Mouse (Mus musculus) heart, adult 2 months (tissue): ENCODE results near the gene Dct. TPM values are rescaled to one million over a fixed set of nuclear protein-coding genes. Genes with fewer than 3 reads are reported as not detected.

ENCODE experiments used
- DNase-seq, 2 experiments: peaks; one replicate each; pipeline ENCODE4 v3.0.0; 2021
- H3K27ac ChIP-seq: fragments of 200-600 bp; 2 replicates; pipeline ENCODE4 v1.8.1; 2022
- H3K27me3 ChIP-seq: fragments of 200-500 bp; 2 replicates; pipeline ENCODE4 v1.6.1; 2012; ENCODE audit warnings: mild to moderate bottlenecking, low read length, inconsistent platforms, mixed read lengths; ENCODE audit not compliant: control insufficient read depth, insufficient read depth
- H3K36me3 ChIP-seq: fragments of 200-500 bp; 2 replicates; pipeline ENCODE4 v1.6.1; 2012; ENCODE audit warnings: low read length, inconsistent platforms; ENCODE audit not compliant: control insufficient read depth, insufficient read depth
- H3K4me1 ChIP-seq: fragments of 200-500 bp; 2 replicates; pipeline ENCODE4 v1.6.1; 2011; ENCODE audit warnings: low read length; ENCODE audit not compliant: control insufficient read depth, insufficient read depth
- H3K4me3 ChIP-seq: fragments of 200-600 bp; 2 replicates; pipeline ENCODE4 v1.8.1; 2022
- H3K79me2 ChIP-seq: fragments of 200-500 bp; replicated peaks from 2 replicates; pipeline ENCODE4 v1.6.1; 2012; ENCODE audit warnings: mild to moderate bottlenecking, inconsistent platforms, low read length, moderate library complexity, mixed read lengths; ENCODE audit not compliant: control insufficient read depth, insufficient read depth
- H3K9ac ChIP-seq: fragments of 200-500 bp; 2 replicates; pipeline ENCODE4 v1.6.1; 2012; ENCODE audit warnings: low read depth, mild to moderate bottlenecking, control low read depth, inconsistent platforms, low read length, mixed read lengths
- CTCF ChIP-seq: fragments of 200-600 bp; IDR thresholded peaks from 2 replicates; pipeline ENCODE4 v1.8.1; 2022; ENCODE audit warnings: antibody characterized with exemption, mild to moderate bottlenecking, moderate library complexity
- EP300 ChIP-seq: fragments of 200-500 bp; IDR thresholded peaks from 2 replicates; pipeline ENCODE4 v1.6.1; 2011; ENCODE audit warnings: low read depth, low read length, control low read depth; ENCODE audit not compliant: insufficient read depth
- POLR2A ChIP-seq: fragments of 200-500 bp; IDR thresholded peaks from 2 replicates; pipeline ENCODE4 v1.6.1; 2011; ENCODE audit warnings: mild to moderate bottlenecking, low read depth, low read length, control low read depth; ENCODE audit not compliant: insufficient read depth
- WGBS: fragments of 180-500 bp; shearing (Covaris S2); methylation state at CpG from one replicate; pipeline ENCODE4 v1.1.7; 2018; 5-methylcytosine and 5-hydroxymethylcytosine counted together
- intact Hi-C: fragments of 180-260 bp; cut with DNase I; formaldehyde crosslinking; loops from one replicate; pipeline ENCODE4 v1.15.1; 2025
- polyA plus RNA-seq: library from polyadenylated mRNA; depleted of rRNA; stranded (reverse); fragments of >200 nt; gene quantifications from 2 replicates; pipeline ENCODE4 v1.2.3, GENCODE M21; 2012
- total RNA-seq, 2 experiments: library from RNA; stranded (reverse); gene quantifications; 2 replicates each; pipeline ENCODE4 v1.2.3; 2021

Dct gene
- total and polyA plus RNA-seq, 3 experiments = 2.1 to 5.1 (median 2.5) TPM

GRCm38 (mm10) chr14:118050990-118051389 lies 1.1 kb downstream of the Dct start:
- H3K27ac ChIP-seq = no peak overlapping the region
- intact Hi-C loops = no loop called here

DNA sequence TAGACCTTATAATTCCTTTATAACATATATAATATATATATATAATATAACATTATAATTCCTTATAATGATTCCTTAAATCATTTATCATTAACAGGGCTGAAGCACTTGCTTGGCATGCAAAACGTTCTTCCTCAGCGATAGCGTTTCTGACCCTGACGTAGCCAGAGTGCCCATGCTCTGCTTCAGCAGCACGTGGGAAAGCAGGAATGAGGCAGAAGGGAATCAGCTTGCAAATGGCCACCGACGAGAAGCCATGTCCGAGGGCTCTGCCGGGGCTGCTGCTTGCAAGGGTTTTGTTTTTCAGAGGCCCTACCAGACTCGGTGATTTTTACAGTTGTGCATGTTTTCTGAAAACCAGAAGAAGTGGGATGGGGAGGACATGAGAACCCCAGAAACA lies 1.6 kb downstream of the Dct start:
- no peaks in the 10 kb centered on the region for H3K4me1 ChIP-seq
- H3K79me2 ChIP-seq = no peaks in the 10 kb centered on the region
- 82% methylated on average over 10 of the region's 10 CpGs for WGBS
- intact Hi-C loops = no loop called here
- no peak overlapping the region for H3K4me3 ChIP-seq
- TF ChIP-seq POLR2A (no peak), CTCF (no peak), EP300 (no peak)
- no peak overlapping the region for H3K27ac ChIP-seq
- no peaks in the 10 kb centered on the region for H3K36me3 ChIP-seq
- H3K9ac ChIP-seq = no peak overlapping the region
- H3K27me3 ChIP-seq = no peaks in the 10 kb centered on the region
- DNase-seq = no peak

More at GRCm38 (mm10) chr14:118050990-118051389, 1.1 kb downstream of the Dct start:
- WGBS = 77% methylated on average over 12 of the region's 12 CpGs
- Histone ChIP-seq H3K9ac (no peak overlapping the region), H3K79me2 (no peaks in the 10 kb centered on the region), H3K27me3 (no peaks in the 10 kb centered on the region), H3K4me1 (no peaks in the 10 kb centered on the region), H3K4me3 (no peak overlapping the region), H3K36me3 (no peaks in the 10 kb centered on the region)
- DNase-seq = no peak
- TF ChIP-seq CTCF (no peak), POLR2A (no peak), EP300 (no peak)

GRCm38 (mm10) chr14:118049648-118050238 lies 2.3 kb downstream of the Dct start:
- no peaks in the 10 kb centered on the region for H3K79me2 ChIP-seq
- H3K4me3 ChIP-seq = no peak overlapping the region
- no peaks in the 10 kb centered on the region for H3K27me3 ChIP-seq
- TF ChIP-seq POLR2A (no peak), CTCF (no peak), EP300 (no peak)
- H3K9ac ChIP-seq = no peak overlapping the region
- DNase-seq = no peak
- H3K4me1 ChIP-seq = no peaks in the 10 kb centered on the region
- intact Hi-C loops = no loop called here
- no peak overlapping the region for H3K27ac ChIP-seq
- WGBS = 77% methylated on average over 12 of the region's 12 CpGs
- H3K36me3 ChIP-seq = no peaks in the 10 kb centered on the region

DNA sequence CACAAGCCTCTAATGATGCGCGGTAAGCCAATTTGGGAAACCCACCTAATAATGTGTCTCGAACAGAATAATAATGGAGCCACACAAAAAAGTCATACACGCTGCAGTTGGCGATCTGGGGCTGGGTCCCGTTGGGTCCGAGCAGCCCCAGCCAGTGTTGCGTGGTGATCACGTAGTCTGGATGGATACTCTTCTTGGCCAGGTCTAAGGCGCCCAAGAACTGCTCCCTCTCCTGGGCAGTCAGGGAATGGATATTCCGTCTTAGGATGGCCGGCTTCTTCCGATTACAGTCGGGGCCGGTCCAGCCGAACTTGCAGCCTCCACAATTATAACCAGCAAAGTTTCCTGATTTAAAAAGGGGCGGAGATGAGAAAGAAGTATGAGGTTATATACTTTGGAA lies 9.1 kb downstream of the Dct start:
- TF ChIP-seq EP300 (no peak), CTCF (peak; percentile 78)
- no peaks in the 10 kb centered on the region for H3K79me2 ChIP-seq
- H3K36me3 ChIP-seq = no peaks in the 10 kb centered on the region
- intact Hi-C loops = loop anchor here (2.0 kb wide), 1 partner anchor 46 kb away; no protein-coding TSS in a partner anchor
- peak overlapping the region; percentile 33 for H3K4me3 ChIP-seq
- DNase-seq = peak; percentile 26 to 54
- H3K9ac ChIP-seq = no peak overlapping the region
- no peaks in the 10 kb centered on the region for H3K27me3 ChIP-seq
- H3K27ac ChIP-seq = no peak overlapping the region
- 88% methylated on average over 17 of the region's 17 CpGs for WGBS
- H3K4me1 ChIP-seq = no peaks in the 10 kb centered on the region

DNA sequence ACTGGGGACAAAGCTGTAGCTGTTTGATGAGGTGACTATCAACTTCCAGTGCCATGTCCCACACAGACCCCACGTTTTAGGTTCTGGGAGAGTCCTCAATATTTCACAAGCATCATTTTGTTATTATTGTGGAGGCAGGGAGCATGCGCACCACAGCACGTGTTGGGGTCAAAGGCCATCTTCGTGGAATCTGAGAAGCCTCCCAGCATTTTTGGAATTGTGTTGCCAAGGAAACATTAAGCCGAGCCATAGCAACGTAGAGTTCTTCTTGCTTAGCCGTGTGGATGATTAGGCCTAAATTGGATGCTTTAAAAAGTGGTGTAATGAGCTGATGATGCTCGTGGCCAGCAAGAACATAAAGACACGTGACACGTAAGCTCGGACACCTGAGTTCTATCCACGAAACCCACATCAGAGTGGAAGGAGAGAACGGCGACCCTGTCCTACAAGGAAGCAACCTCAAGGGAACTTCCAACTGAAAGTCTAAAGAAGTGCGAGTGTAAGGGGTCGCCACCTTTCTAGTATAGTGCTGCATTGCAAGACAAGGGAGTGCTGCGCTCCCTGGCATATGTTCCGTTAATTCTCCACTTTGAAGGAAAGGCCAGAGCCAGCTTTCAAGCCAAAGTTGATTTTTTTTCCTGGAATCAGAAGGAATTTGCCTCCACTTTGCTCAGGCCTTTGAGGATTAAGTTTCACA lies 9.8 kb downstream of the Dct start:
- Histone ChIP-seq H3K9ac (no peak overlapping the region), H3K27ac (no peak overlapping the region), H3K36me3 (no peaks in the 10 kb centered on the region), H3K4me3 (no peak overlapping the region), H3K4me1 (no peaks in the 10 kb centered on the region), H3K27me3 (no peaks in the 10 kb centered on the region), H3K79me2 (no peaks in the 10 kb centered on the region)
- TF ChIP-seq EP300 (no peak), POLR2A (no peak), CTCF (no peak)
- no peak for DNase-seq
- intact Hi-C loops = loop anchor here (2.0 kb wide), 1 partner anchor 47 kb away; no protein-coding TSS in a partner anchor
- WGBS = 85% methylated on average over 18 of the region's 18 CpGs

DNA sequence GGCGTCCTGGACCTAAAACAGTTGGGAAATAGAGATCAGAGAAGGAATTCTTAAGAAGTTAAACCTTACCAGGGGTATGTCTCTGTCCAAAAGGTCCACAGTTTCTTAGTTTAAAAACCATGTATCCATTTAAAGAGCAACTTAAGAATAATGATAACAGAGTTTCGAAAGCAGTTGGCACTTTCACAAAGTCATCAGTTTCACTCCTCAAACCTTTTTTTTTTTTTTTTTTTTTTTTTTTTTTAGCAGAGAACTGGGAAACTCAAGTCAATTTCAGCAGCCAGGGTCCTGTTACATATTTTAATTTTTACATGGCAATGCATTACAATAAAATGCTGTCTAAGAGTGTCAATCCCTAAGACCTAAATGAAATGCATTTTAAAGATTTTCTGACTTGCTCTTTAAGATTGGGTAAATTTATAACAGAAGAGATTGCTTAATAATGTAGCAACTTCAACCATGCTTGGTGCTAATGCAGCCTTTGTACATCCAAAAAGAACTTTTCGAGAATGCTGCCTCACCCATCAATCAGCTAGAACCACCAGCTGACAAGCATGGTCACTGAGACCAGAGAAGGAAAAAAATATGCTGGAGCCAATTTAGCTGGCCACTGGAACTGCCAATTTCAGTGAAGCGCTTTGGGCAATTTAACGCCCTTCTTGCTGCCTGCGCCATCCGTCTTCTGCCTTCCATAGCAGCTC lies 11.3 kb downstream of the Dct start:
- Histone ChIP-seq H3K27ac (no peak overlapping the region), H3K27me3 (no peaks in the 10 kb centered on the region), H3K79me2 (no peaks in the 10 kb centered on the region), H3K36me3 (no peaks in the 10 kb centered on the region), H3K4me3 (no peak overlapping the region), H3K4me1 (no peaks in the 10 kb centered on the region), H3K9ac (no peak overlapping the region)
- no peak for DNase-seq
- WGBS = 80% methylated on average over 7 of the region's 7 CpGs
- intact Hi-C loops = no loop called here
- no peak for TF ChIP-seq CTCF
- TF ChIP-seq EP300 = no peak
- TF ChIP-seq POLR2A = no peak
